Mouse (Mus musculus): ENCODE results near the gene Rasgrp2. TPM values are rescaled to one million over a fixed set of nuclear protein-coding genes. Genes with fewer than 3 reads are reported as not detected.
A peak's percentile ranks its signal among the peaks of the same experiment; 100 is the strongest.

The Rasgrp2 gene
- total RNA-seq, 2 experiments from 2014 or later, result 83.3 to 87.2 TPM

DNA sequence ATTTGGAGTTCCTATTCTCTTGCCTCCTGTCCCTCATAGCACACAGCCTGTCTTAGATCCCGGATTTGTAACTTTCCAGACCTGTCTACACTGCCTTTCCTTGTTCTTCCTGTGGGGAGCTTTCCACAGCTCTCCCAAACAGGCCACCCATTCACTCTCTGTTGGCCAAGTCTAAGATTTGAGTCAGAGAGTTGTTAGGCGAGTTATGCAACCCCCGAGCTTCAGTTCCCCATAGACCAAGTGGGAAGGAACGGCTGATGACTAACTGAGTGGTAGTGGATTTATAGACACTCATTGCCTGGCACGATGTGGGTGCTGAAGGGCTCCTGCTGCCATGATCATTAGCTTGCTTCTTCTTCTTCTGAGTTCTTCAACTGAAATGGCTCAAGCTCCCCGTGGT lies 60.4 kb downstream of the Rasgrp2 start:
- intact Hi-C loops (cut with DNase I), result no loop called here
- DNase-seq (ENCODE audit: low spot score in 2 of 2), result no peak

DNA sequence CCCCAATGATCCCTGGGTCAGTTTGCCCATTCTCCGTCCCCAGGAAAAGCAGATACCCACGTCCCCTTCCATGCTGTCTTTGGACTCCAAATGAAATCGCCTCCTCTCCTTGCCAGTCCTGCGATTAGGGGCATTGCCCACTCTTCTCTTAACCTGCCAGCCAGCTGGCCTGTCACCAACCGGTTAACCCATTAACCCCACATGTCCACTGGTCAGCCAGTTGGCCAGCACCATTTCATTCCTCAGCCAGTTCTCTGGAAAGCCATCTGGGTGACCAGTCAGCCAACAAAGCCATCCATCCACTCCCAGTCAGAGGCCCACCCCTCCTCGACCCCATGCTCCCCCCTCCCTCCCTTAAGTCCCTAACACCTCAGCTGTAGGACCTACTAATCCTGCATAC lies 63.7 kb downstream of the Rasgrp2 start:
- intact Hi-C loops (cut with DNase I), result no loop called here
- no peak for DNase-seq (ENCODE audit: low spot score in 2 of 2)

DNA sequence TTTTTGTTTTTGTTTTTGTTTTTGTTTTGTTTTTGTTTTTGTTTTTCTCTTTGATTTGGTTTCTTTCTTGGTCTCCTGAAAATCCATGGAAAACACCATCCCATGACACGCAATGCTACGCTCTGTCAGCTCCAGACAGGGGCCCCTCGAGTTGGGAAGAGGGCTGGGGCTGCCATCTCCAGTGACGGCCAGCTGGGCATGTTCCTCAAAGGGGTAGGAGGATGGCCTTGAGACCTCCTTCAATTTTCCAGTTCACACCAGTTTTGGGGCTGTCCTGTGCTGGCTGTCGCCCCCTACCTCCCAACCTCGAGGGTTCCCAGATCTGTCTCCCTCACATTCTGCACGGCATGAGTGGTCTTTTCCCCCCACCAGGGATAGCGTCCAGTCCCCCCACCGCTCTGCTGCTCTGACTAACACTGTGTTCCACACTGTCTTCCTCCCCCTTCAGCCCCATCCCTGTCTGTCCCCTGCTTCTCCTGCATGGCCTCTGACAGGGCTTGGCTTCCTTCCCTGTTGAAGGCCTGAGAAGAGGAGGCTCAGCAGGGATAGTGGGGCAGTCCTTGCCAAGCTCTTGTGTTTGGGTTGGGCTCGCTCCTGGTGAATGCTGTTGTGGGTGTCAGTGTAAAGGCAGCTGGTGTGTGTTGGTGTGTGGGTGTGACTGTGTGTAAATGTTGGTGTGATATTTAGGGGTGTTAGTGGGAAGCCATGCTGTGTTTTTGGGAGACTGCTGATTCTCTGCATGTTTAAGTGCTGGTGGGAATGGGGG lies 65.3 kb downstream of the Rasgrp2 start:
- intact Hi-C loops (cut with DNase I), result no loop called here
- DNase-seq (ENCODE audit: low spot score in 2 of 2), result peak; percentile 68 to 79

Other genes with a start within 250 kb of the Rasgrp2 start
- under 1 TPM; 0.27 to 0.40 TPM for gene Majin, start 215.0 kb upstream of the Rasgrp2 start, total RNA-seq (2021)
- not detected for gene Gpha2, start 173.0 kb upstream of the Rasgrp2 start, total RNA-seq (2021)
- 100 to 1,000 TPM; 187 to 194 TPM for gene Ppp2r5b, start 163.5 kb upstream of the Rasgrp2 start, total RNA-seq (2021)
- gene Atg2a, start 157.7 kb upstream of the Rasgrp2 start, total RNA-seq (2021), result 10 to 100 TPM; 37.8 to 38.5 TPM
- 10 to 100 TPM; 44.2 to 51.7 TPM for gene Ehd1, start 122.6 kb upstream of the Rasgrp2 start, total RNA-seq (2021)
- 1 to 10 TPM; 2.7 to 3.1 TPM for gene Cdc42bpg, start 92.9 kb upstream of the Rasgrp2 start, total RNA-seq (2021)
- 10 to 100 TPM; 64.9 to 70.7 TPM for gene Men1, start 64.4 kb upstream of the Rasgrp2 start, total RNA-seq (2021)
- gene Map4k2, start 58.2 kb upstream of the Rasgrp2 start, total RNA-seq (2021), result 10 to 100 TPM; 60.0 to 75.9 TPM
- gene Sf1, start 35.6 kb upstream of the Rasgrp2 start, total RNA-seq (2021), result 100 to 1,000 TPM; 185 to 186 TPM
- 10 to 100 TPM; 20.6 to 31.9 TPM for gene Pygm, start 14.9 kb upstream of the Rasgrp2 start, total RNA-seq (2021)
- gene Nrxn2, start 19.4 kb downstream of the Rasgrp2 start, total RNA-seq (2021), result 100 to 1,000 TPM; 700 to 756 TPM
- under 1 TPM; 0.20 to 0.44 TPM for gene Slc22a12, start 143.7 kb downstream of the Rasgrp2 start, total RNA-seq (2021)

All from left cerebral cortex, postnatal 14 days (tissue).